Mouse (Mus musculus) embryo, embryonic 11 days (tissue): ENCODE measurements around the gene Xpa.
"Not testable (repeated sequence)": the region's sequence is repeated elsewhere in the genome, so short reads cannot be mapped to it uniquely, and the experiment has no call there.

Experiments
- DNase-seq: peaks from one replicate; pipeline ENCODE4 v3.0.0-alpha.2; 2015

The Xpa gene

GRCm38 (mm10) chr4:46195781-46196487, at the start of gene Xpa:
TSS of gene Xpa (minus strand) at chr4:46196311.
- DNase-seq = peak; percentile 97

- no peak for DNase-seq
These were observed 39.8 kb upstream of the Xpa start for GRCm38 (mm10) chr4:46235871-46236270.

GRCm38 (mm10) chr4:46234739-46235138, 38.6 kb upstream of the Xpa start:
- DNase-seq = no peak

GRCm38 (mm10) chr4:46226972-46227535, 30.9 kb upstream of the Xpa start:
- DNase-seq = peak; percentile 11

DNA sequence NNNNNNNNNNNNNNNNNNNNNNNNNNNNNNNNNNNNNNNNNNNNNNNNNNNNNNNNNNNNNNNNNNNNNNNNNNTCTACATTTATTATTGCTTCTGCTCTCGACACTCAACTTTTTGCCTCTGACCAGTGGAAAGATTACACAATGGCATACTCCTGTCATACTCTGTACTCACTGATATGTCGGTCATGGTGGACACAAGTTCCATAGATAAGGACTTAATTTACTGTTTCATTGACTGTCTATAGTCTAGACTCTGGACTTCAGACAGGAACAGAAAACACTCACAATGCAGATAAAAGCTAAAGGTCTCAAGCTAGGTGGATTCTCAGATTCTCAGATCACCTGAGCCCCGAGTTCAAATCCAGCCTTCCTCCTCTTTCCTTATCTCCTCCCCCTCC, 25.0 kb upstream of the Xpa start:
- no peak for DNase-seq

DNA sequence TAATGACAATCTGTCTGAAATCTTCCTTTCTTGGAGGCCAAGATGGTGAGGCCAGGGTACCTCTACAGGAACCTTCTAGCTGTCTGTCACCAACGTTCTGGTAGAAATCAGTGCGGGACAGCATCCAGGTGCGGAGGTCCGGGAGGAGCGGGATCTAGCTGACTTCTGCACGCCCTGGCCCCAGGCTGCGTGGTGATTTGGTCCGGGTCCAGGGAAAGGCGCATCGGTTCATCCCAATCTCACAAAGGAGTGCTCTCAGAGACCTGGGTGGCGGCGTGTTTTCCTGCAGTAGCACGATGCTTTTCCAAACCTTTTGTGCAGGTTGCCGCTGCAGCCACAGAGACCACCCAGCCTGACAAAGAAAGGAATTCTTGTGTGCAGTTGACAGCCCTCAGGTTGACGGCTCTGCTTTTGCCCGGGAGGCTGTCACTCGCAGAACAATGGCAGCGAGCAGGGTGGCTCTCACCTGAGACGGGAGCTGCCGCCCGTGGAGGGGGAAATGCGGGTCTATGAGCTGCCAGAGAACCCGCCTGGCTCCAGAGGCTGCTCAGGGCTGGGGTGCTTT, 6.5 kb upstream of the Xpa start:
- DNase-seq = peak; percentile 30

DNA sequence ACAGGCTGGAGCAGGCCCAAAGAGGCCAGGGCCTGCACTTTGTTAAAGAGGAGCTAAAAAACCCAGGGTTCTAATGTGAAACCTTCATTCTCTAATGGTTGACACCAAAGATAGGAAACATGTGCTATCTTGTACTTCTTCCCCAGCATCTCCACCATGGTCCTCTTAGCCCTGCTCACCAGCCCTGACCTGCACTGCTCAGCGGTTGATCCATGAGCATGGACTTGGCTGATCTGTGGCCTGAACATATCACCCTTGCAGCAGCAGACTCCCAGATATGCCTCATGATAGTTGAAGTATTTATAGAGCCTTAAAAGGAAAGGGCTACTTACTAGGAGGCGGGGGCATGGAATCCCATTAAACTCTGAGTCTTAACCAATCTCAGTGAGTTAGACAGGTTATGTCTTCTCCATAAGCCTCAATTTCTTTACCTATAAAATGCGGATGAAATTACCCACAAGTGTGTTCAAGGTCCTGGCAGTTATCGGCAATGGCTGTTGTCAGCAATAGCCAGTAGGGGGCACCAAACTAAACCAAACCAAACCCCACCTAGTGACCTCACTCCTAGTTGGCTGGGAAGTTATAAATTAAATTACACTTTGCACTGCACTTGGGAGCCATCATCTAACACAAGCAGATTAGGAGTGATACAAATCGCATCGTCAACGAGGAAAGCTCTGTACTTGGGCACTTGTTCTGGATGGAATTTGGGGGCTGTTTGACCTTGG, 5.9 kb upstream of the Xpa start:
- DNase-seq = peak; percentile 87

GRCm38 (mm10) chr4:46198064-46198463, 2.0 kb upstream of the Xpa start:
- no peak for DNase-seq

GRCm38 (mm10) chr4:46196513-46196912, 402 bp upstream of the Xpa start:
- no peak for DNase-seq

- not testable (repeated sequence) for DNase-seq
These were observed 4.1 kb downstream of the Xpa start for GRCm38 (mm10) chr4:46192011-46192410.

DNA sequence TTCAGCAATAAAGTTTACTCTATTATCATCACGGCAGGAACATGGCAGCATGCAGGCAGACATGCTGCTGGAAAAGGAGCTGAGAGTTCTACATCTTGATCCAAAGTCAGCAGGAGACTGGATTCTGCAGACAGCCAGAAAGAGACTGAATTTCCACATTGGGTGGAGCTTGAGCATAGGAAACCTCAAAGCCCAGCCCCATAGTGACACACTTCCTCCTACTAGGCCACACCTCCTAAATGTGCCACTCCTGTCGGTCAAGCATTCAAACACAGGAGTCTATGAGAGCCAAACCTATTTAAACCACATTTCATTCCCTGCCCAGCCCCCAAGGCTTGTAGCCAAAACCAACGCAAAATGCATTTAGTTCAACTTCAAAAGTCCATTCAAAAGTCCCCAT, 9.6 kb downstream of the Xpa start:
- no peak for DNase-seq

GRCm38 (mm10) chr4:46185890-46186289, 10.2 kb downstream of the Xpa start:
- no peak for DNase-seq

DNA sequence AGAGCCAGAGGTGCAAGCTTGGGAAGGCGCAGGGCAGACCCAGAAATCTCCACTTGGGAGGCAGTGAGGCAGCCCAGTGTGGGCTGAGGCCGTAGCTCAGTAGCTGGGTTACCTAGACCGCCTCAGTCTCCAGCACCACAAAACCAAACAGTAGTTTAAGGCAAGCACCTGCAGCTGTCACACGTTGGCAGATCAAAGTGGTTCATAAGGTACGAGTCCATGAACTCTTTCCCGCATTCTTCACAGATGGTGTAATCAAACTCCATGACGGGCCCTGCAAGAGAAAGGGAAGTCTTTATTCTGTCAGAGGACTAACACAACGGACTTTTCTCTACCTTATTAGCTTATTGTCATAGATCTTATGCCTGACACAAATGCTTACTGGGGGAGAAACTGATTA, 10.7 kb downstream of the Xpa start:
- no peak for DNase-seq

GRCm38 (mm10) chr4:46182181-46182580, 13.9 kb downstream of the Xpa start:
- DNase-seq = no peak

- DNase-seq = peak; percentile 64
These were observed 14.9 kb downstream of the Xpa start for GRCm38 (mm10) chr4:46181168-46181567.

- no peak for DNase-seq
These were observed 18.6 kb downstream of the Xpa start for GRCm38 (mm10) chr4:46177496-46177895.

DNA sequence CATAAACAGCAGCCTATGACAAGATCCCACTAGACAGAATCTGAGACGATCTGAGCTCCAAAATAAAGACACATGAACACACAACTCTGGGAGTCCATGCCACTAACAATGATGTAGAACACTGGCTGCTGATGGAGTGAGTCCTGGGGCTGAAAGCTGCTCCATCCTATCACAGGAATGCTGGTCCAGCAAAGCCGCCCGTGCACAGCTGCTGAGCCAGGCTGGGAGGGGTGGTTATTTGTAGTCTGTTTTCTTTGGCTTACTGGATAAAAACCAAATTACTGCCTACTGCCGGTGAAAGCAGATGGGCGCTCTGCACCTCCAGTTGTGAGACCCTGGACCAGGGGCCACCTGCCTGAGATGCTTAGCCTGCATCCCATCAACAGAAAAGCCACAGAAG, 19.1 kb downstream of the Xpa start:
- no peak for DNase-seq

DNA sequence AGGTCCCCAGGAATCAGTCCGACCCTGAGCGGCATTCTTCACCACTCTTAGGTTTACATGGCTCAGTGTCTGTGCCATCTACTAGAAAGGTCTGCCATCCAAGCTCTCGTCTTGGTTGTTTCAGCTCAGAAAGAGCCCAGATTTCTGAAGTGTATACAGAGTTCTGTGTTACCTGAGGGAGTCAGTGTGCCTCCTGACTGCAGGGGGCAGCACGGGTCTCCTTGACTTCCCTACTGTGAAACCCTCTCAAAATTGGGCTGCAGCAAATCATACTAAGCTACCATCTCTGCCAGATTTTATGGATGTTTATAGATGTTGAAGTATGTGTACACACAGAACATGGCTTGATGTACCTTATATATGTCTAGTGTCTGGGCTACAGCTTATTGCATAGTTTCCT, 19.8 kb downstream of the Xpa start:
- DNase-seq = peak; percentile 11

DNA sequence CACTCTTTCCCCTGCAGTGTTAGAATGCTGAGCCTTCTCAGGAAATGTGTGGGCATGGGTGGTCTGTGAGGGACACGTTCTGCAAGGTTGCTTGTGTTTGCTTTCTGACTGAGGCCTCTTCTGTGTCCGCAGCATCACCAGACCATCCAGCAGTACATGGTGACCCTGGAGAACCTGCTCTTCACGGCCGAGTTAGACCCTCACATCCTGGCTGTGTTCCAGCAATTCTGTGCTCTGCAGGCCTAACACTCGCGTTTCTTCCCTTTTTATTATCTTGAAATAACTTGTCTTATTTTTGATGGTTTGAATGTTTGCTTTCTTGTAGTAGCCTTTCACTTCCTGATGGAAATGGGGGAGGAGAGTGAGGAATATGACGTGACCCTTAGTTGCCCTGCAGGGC, 24.4 kb downstream of the Xpa start:
- DNase-seq = no peak

GRCm38 (mm10) chr4:46165831-46166230, 30.3 kb downstream of the Xpa start:
- DNase-seq = no peak

GRCm38 (mm10) chr4:46164027-46164426, 32.1 kb downstream of the Xpa start:
- DNase-seq = no peak

- no peak for DNase-seq
These were observed 44.1 kb downstream of the Xpa start for GRCm38 (mm10) chr4:46151903-46152544.

- DNase-seq = no peak
These were observed 49.2 kb downstream of the Xpa start for GRCm38 (mm10) chr4:46146881-46147280.
